Mouse (Mus musculus) skeletal muscle tissue, adult 2 months (tissue): ENCODE data around the gene Arid4a.

ENCODE experiments used
- DNase-seq: peaks from one replicate; pipeline ENCODE4 v3.0.0-alpha.2; 2012; ENCODE audit warnings: low read depth, low spot score

Arid4a gene

GRCm38 (mm10) chr12:71139258-71139828, 123.6 kb downstream of the Arid4a start:
- DNase-seq: no peak

GRCm38 (mm10) chr12:71141189-71141588, 125.4 kb downstream of the Arid4a start:
- DNase-seq: no peak

- DNase-seq: no peak
Measured at GRCm38 (mm10) chr12:71147641-71148040, 131.9 kb downstream of the Arid4a start.
